In genomic region chr14:122888480-122888872, GRCm38 (mm10) we compare ENCODE assay signal across 16 mouse cellular contexts.
"Had no signal": no experiment of that assay in that cellular context is flagged by ENCODE, and none has a peak within 500 bp of the region (broad histone marks: within the 10 kb centered on the region; RNA-seq: fewer than 3 reads in every experiment).

No protein-coding gene starts in this region.

- H3K4me1 ChIP-seq: liver, embryonic 12.5 days; liver, embryonic 15.5 days; lung, embryonic 15.5 days had no signal

- DNase-seq: kidney, postnatal 14 days; kidney, postnatal 4 days; left cerebral cortex, postnatal 4 days; liver; lung, adult 18-20 months; lung, postnatal 10 days; lung, postnatal 4 days; midbrain, embryonic 14.5 days; thymus, adult 2 months; thymus, postnatal 14 days; thymus, postnatal 4 days had no signal

- H3K4me3 ChIP-seq: limb, embryonic 13.5 days; liver, embryonic 12.5 days; liver, embryonic 15.5 days; lung, embryonic 15.5 days had no signal

- ATAC-seq: liver, embryonic 12.5 days had no signal

- H3K36me3 ChIP-seq: lung, embryonic 15.5 days had no signal

- H3K27me3 ChIP-seq: limb, embryonic 13.5 days; liver, embryonic 12.5 days; liver, embryonic 15.5 days; lung, embryonic 15.5 days had no signal

- H3K27ac ChIP-seq: limb, embryonic 13.5 days; liver, embryonic 12.5 days; liver, embryonic 15.5 days; lung, embryonic 15.5 days had no signal

- H3K9ac ChIP-seq: limb, embryonic 13.5 days; liver, embryonic 12.5 days; liver, embryonic 15.5 days; lung, embryonic 15.5 days had no signal

- H3K9me3 ChIP-seq: limb, embryonic 13.5 days; liver, embryonic 12.5 days; liver, embryonic 15.5 days; lung, embryonic 15.5 days had no signal

- H3K4me2 ChIP-seq: limb, embryonic 13.5 days; liver, embryonic 12.5 days; liver, embryonic 15.5 days; lung, embryonic 15.5 days; midbrain, embryonic 11.5 days had no signal
